Mouse (Mus musculus) kidney, embryonic 15.5 days (tissue): Measurements from ENCODE around the gene Atg9b. TPM values are rescaled to one million over a fixed set of nuclear protein-coding genes. Genes with fewer than 3 reads are reported as not detected.

Experiments
- ATAC-seq: fragments of 200-750 bp; cut with Nextera tagmentation; replicated peaks from 2 replicates; pipeline ENCODE4 v1.8.0; 2017; ENCODE audit warnings: moderate TSS enrichment; ENCODE audit not compliant: low FRiP score
- H3K27ac ChIP-seq: fragments of 300-500 bp; sonication (generic); 2 replicates; pipeline ENCODE4 v1.5.1; 2015; ENCODE audit warnings: mild to moderate bottlenecking, inconsistent platforms
- H3K27me3 ChIP-seq: fragments of 300-500 bp; sonication (generic); 2 replicates; pipeline ENCODE4 v1.6.1; 2015; ENCODE audit warnings: inconsistent platforms
- H3K36me3 ChIP-seq: fragments of 300-500 bp; sonication (generic); 2 replicates; pipeline ENCODE4 v1.6.1; 2015; ENCODE audit warnings: inconsistent platforms
- H3K4me1 ChIP-seq: fragments of 300-500 bp; sonication (generic); 2 replicates; pipeline ENCODE4 v1.6.1; 2015; ENCODE audit warnings: inconsistent platforms
- H3K4me2 ChIP-seq: fragments of 300-500 bp; sonication (generic); 2 replicates; pipeline ENCODE4 v1.6.1; 2015; ENCODE audit warnings: moderate library complexity, mild to moderate bottlenecking, inconsistent platforms
- H3K4me3 ChIP-seq: fragments of 300-500 bp; sonication (generic); replicated peaks from 2 replicates; pipeline ENCODE4 v1.5.1; 2015; ENCODE audit warnings: mild to moderate bottlenecking, inconsistent platforms
- H3K9ac ChIP-seq: fragments of 300-500 bp; sonication (generic); 2 replicates; pipeline ENCODE4 v1.6.1; 2015; ENCODE audit warnings: mild to moderate bottlenecking, inconsistent platforms
- H3K9me3 ChIP-seq: fragments of 300-500 bp; sonication (generic); replicated peaks from 2 replicates; pipeline ENCODE4 v1.6.1; 2016; ENCODE audit warnings: inconsistent platforms
- WGBS: fragments of 180-500 bp; shearing (Covaris S2); methylation state at CpG from one replicate; pipeline ENCODE4 v1.1.7; 2015; ENCODE audit warnings: mixed read lengths; 5-methylcytosine and 5-hydroxymethylcytosine counted together
- polyA plus RNA-seq: library from polyadenylated mRNA; unstranded; fragments of >200 nt; fragmentation: Nextera tagmentation; extraction: Ambion mirVana; gene quantifications from 2 replicates; pipeline ENCODE4 v1.2.1, GENCODE M21; 2015

Atg9b gene
- polyA plus RNA-seq, 1 experiment from 2014 or later: 0.82 TPM

DNA sequence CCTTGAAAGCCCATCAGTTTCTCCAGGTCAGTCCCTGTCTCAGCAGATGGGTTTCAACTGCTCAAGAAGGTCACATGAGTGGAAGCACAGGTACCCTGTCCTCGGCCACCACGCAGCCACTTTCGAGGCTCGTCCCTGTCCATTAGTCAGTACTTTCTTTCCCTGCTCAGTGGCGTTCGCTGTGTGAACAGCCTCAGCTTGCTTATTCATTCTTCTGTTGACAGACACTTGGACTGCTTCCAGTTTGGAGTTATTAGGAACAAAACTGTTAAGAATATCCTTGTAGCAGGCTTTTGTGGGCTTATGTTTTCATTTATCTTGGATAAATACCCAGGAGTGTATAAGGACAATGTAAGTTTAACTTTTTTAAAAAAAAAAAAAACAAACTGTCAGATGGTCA lies 17.7 kb downstream of the Atg9b start:
- H3K4me2 ChIP-seq: no peak overlapping the region
- no peaks in the 10 kb centered on the region for H3K9me3 ChIP-seq
- no peak overlapping the region for H3K9ac ChIP-seq
- no peak for ATAC-seq
- no peak overlapping the region for H3K4me3 ChIP-seq
- no peaks in the 10 kb centered on the region for H3K36me3 ChIP-seq
- no peak overlapping the region for H3K27ac ChIP-seq
- WGBS: 53% methylated on average over 6 of the region's 6 CpGs
- no peaks in the 10 kb centered on the region for H3K27me3 ChIP-seq
- H3K4me1 ChIP-seq: peaks cover 3% of the 10 kb centered on the region; the same call in 1 of the 2 replicates

DNA sequence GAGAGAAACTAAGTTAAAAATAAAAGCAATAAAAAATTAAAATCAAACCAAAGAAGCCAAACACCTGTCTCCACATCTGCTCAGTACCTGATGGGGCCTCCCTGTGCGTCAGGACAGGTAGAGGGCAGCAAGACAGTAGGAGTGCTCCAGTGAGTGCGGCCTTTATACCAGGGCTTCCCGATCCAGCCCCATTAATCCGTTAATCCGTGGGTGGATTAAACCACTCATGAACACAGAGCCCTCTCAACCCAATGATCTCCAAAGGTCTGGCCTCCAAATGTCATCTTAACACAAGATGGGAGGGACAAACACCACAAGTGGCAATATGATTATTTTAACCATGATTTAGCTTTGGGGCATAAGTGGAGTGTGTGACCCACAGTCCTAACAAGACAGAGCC lies 18.1 kb downstream of the Atg9b start:
- WGBS: 81% methylated on average over 5 of the region's 5 CpGs
- ATAC-seq: no peak

DNA sequence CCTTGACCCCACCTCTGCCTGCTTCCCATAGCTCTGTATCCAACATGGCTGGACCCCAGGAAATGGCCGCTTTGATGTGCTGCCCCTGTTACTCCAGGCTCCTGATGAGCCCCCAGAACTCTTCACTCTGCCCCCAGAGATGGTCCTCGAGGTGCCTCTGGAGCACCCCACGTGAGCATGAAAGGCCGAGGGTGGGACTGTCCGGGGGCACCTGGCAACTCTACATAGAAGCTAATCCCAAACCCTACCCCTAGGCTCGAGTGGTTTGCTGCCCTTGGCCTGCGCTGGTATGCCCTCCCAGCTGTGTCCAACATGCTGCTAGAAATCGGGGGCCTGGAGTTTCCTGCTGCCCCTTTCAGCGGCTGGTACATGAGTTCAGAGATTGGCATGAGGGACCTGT lies 22.2 kb downstream of the Atg9b start:
- no peaks in the 10 kb centered on the region for H3K9me3 ChIP-seq
- H3K36me3 ChIP-seq: no peaks in the 10 kb centered on the region
- peaks cover 3% of the 10 kb centered on the region; the same call in 1 of the 2 replicates for H3K4me1 ChIP-seq
- H3K27me3 ChIP-seq: no peaks in the 10 kb centered on the region
- no peak overlapping the region for H3K9ac ChIP-seq
- 90% methylated on average over 9 of the region's 9 CpGs for WGBS
- no peak overlapping the region for H3K4me2 ChIP-seq
- H3K4me3 ChIP-seq: no peak overlapping the region
- no peak overlapping the region for H3K27ac ChIP-seq
- no peak for ATAC-seq

More for the DNA sequence above, 18.1 kb downstream of the Atg9b start:
- Histone ChIP-seq H3K4me2 (no peak overlapping the region), H3K4me1 (peaks cover 3% of the 10 kb centered on the region; the same call in 1 of the 2 replicates), H3K27me3 (no peaks in the 10 kb centered on the region), H3K4me3 (no peak overlapping the region), H3K9ac (no peak overlapping the region), H3K27ac (no peak overlapping the region), H3K9me3 (no peaks in the 10 kb centered on the region), H3K36me3 (no peaks in the 10 kb centered on the region)

DNA sequence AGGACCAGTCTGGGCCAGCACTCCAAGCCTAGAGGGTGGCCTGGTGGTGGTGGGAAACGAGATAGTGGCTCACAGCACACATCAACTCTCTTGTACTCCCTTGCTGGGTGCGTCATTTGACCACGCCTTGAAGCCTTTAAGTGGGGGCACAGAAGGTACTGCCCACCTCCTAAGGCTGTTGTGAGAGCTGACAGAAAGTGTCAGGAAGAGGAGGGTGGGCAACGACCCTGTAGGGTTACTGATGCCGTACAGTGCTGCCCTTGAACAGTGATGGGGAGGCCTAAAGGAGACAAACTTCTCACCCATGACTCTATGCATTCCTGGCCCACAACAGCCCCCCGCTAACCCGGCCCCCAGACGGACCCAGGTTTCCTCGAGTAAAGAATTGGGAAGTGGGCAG lies 25.5 kb downstream of the Atg9b start:
- no peak overlapping the region for H3K4me2 ChIP-seq
- H3K27me3 ChIP-seq: no peaks in the 10 kb centered on the region
- H3K9ac ChIP-seq: no peak overlapping the region
- H3K4me1 ChIP-seq: peaks cover 6% of the 10 kb centered on the region; the same call in 1 of the 2 replicates
- H3K27ac ChIP-seq: no peak overlapping the region
- H3K36me3 ChIP-seq: no peaks in the 10 kb centered on the region
- H3K4me3 ChIP-seq: no peak overlapping the region
- 74% methylated on average over 9 of the region's 9 CpGs for WGBS
- H3K9me3 ChIP-seq: no peaks in the 10 kb centered on the region
- ATAC-seq: no peak

- peaks cover 8% of the 10 kb centered on the region for H3K4me1 ChIP-seq
These were observed 26.4 kb downstream of the Atg9b start for GRCm38 (mm10) chr5:24365528-24365927.

GRCm38 (mm10) chr5:24364963-24365362 lies 27.0 kb downstream of the Atg9b start:
- Histone ChIP-seq H3K4me2 (peak overlapping the region; percentile 44), H3K4me1 (peaks cover 10% of the 10 kb centered on the region), H3K9me3 (no peaks in the 10 kb centered on the region), H3K27me3 (no peaks in the 10 kb centered on the region), H3K36me3 (no peaks in the 10 kb centered on the region), H3K9ac (no peak overlapping the region), H3K27ac (peak overlapping the region; percentile 62), H3K4me3 (peak overlapping the region; percentile 33)
- 84% methylated on average over 10 of the region's 10 CpGs for WGBS
- no peak for ATAC-seq

More at GRCm38 (mm10) chr5:24365528-24365927, 26.4 kb downstream of the Atg9b start:
- WGBS: 40% methylated on average over 5 of the region's 5 CpGs
- ATAC-seq: no peak
- Histone ChIP-seq H3K27me3 (no peaks in the 10 kb centered on the region), H3K4me2 (peak overlapping the region; percentile 44), H3K9ac (no peak overlapping the region), H3K4me3 (peak overlapping the region; percentile 33), H3K27ac (peak overlapping the region; percentile 62), H3K9me3 (no peaks in the 10 kb centered on the region), H3K36me3 (no peaks in the 10 kb centered on the region)

- no peaks in the 10 kb centered on the region for H3K9me3 ChIP-seq
- H3K27me3 ChIP-seq: no peaks in the 10 kb centered on the region
- H3K4me2 ChIP-seq: peak within 1 kb of the TSS; percentile 44
- H3K4me3 ChIP-seq: peak within 1 kb of the TSS; percentile 33
- ATAC-seq: no peak
- 59% methylated on average over 12 of the region's 12 CpGs for WGBS
- H3K36me3 ChIP-seq: no peaks in the 10 kb centered on the region
- peak within 1 kb of the TSS; percentile 62 for H3K27ac ChIP-seq
- peaks cover 10% of the 10 kb centered on the region for H3K4me1 ChIP-seq
- H3K9ac ChIP-seq: no peak within 1 kb of the TSS
These were observed 27.4 kb downstream of the Atg9b start, which contains the start of gene Nos3 for GRCm38 (mm10) chr5:24364508-24364907. Nos3 (plus strand) TSS chr5:24364810.

DNA sequence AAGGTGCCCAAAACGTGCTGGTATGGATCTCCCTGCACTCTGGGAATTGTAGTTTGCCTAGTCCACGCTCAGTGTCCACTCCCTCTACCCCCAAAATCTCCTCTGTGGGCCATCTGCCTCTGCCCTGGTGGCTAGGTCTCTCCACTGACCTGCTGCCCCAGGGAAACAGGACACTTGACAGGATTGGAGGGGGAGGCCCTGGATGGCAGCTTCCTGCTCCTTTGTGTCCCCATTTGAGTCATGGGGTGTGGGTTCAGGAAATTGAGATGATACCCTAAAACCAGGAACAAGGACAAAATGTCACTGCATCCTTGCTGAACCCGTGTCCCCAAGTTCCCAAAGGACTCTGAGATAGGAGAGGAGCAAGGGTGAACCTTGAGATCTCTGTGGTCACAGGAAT lies 27.9 kb downstream of the Atg9b start:
- Histone ChIP-seq H3K27me3 (no peaks in the 10 kb centered on the region), H3K4me3 (no peak overlapping the region), H3K9ac (no peak overlapping the region), H3K27ac (peak overlapping the region; percentile 54), H3K4me1 (peaks cover 10% of the 10 kb centered on the region), H3K36me3 (no peaks in the 10 kb centered on the region), H3K9me3 (no peaks in the 10 kb centered on the region), H3K4me2 (no peak overlapping the region)
- no peak for ATAC-seq
- WGBS: 41% methylated on average over 3 of the region's 3 CpGs

- ATAC-seq: no peak
- Histone ChIP-seq H3K9ac (no peak overlapping the region), H3K36me3 (no peaks in the 10 kb centered on the region), H3K27me3 (no peaks in the 10 kb centered on the region), H3K4me1 (peaks cover 10% of the 10 kb centered on the region), H3K27ac (no peak overlapping the region), H3K4me2 (no peak overlapping the region), H3K4me3 (no peak overlapping the region), H3K9me3 (no peaks in the 10 kb centered on the region)
- WGBS: 38% methylated on average over 2 of the region's 2 CpGs
These were observed 28.5 kb downstream of the Atg9b start for GRCm38 (mm10) chr5:24363467-24363866.

DNA sequence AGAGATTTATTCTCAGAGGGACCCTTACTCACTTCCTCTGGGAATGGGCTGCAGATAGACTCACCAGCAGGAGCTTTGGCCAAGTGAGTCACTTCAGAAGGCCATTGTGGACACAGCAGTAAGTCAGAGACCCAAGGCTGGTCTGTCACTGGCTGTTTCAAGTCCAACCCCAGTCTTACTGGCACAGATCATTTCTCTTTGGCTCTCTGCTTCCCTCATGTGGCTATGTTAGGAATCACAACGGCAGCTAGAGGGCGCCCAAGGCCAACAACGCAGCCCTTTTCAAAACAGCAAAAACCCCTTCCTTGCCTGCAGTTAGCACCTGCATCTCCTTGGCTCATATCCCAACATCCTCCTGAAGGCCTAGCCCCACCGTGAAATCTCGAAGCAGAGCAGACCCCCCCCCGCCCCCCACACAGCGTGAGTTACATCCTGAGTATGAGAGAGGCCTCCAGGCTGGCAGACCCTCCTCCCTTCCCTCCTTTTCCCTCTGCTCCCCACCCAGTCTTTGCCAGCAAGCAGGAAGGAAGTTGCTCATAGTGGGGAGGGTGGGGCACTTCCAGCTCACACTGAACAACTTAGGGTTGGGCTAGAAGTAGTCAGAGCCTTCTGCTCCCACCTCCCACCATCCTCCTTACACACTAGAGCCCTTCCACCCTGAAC lies 31.0 kb downstream of the Atg9b start:
- H3K27ac ChIP-seq: 0 out of 2 replicates have a peak overlapping the region, but pooled peaks have one; percentile 3
- ATAC-seq: peak; percentile 55
- WGBS: 2% methylated on average over 7 of the region's 7 CpGs
- no peaks in the 10 kb centered on the region for H3K27me3 ChIP-seq
- no peaks in the 10 kb centered on the region for H3K9me3 ChIP-seq
- no peak overlapping the region for H3K4me2 ChIP-seq
- no peak overlapping the region for H3K9ac ChIP-seq
- H3K4me1 ChIP-seq: peaks cover 10% of the 10 kb centered on the region
- no peaks in the 10 kb centered on the region for H3K36me3 ChIP-seq
- H3K4me3 ChIP-seq: no peak overlapping the region

- H3K4me1 ChIP-seq: peaks cover 20% of the 10 kb centered on the region
- WGBS: 9% methylated on average over 7 of the region's 7 CpGs
- H3K4me2 ChIP-seq: no peak overlapping the region
- H3K9me3 ChIP-seq: no peaks in the 10 kb centered on the region
- no peaks in the 10 kb centered on the region for H3K36me3 ChIP-seq
- no peak overlapping the region for H3K9ac ChIP-seq
- H3K4me3 ChIP-seq: no peak overlapping the region
- peak; percentile 34; the same call in 1 of the 2 replicates for ATAC-seq
- H3K27ac ChIP-seq: no peak overlapping the region
- peaks cover 17% of the 10 kb centered on the region for H3K27me3 ChIP-seq
These were observed 34.5 kb downstream of the Atg9b start for GRCm38 (mm10) chr5:24357461-24357860.

DNA sequence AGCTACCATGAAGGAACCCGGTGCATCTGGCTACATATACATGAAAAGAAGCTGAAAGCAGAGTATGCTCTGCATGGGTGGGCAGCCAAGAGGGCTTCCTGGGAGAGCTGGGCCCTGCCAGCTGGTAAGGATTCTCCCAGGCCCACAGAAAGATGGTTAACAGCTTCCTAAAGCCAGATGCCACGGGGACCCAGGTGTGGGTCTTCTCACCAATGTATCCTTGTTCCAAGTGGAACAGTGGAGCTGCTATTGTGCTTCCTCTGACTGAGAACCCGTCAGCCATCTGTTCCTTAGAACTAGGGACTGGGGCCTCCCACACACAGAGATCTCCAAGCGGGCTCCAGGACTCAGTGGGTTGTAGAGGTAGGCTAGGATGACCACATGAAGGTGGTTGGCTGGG lies 35.2 kb downstream of the Atg9b start:
- ATAC-seq: no peak
- no peak overlapping the region for H3K27ac ChIP-seq
- no peaks in the 10 kb centered on the region for H3K36me3 ChIP-seq
- H3K4me2 ChIP-seq: no peak overlapping the region
- H3K27me3 ChIP-seq: peaks cover 24% of the 10 kb centered on the region
- H3K4me1 ChIP-seq: peaks cover 27% of the 10 kb centered on the region
- H3K4me3 ChIP-seq: no peak overlapping the region
- no peak overlapping the region for H3K9ac ChIP-seq
- 60% methylated on average over 4 of the region's 4 CpGs for WGBS
- H3K9me3 ChIP-seq: no peaks in the 10 kb centered on the region
